Mouse (Mus musculus): ENCODE data around the gene Zfp661. TPM values are rescaled to one million over a fixed set of nuclear protein-coding genes. Genes with fewer than 3 reads are reported as not detected.

The Zfp661 gene
- polyA plus RNA-seq, 1 experiment from 2014 or later, result 3.1 TPM

GRCm38 (mm10) chr2:127588897-127589296 lies 2.0 kb upstream of the Zfp661 start:
- no peak overlapping the region for H3K27ac ChIP-seq (ENCODE audit: low read depth, low read length)
- H3K4me2 ChIP-seq, result no peak overlapping the region
- ATAC-seq (replicated peaks; ENCODE audit: insufficient number of reproducible peaks, low FRiP score, low TSS enrichment), result no peak
- no peak overlapping the region for H3K4me3 ChIP-seq (ENCODE audit: low read depth, low read length)
- H3K36me3 ChIP-seq (ENCODE audit: control insufficient read depth, insufficient read depth, low read length), result peaks cover 5% of the 10 kb centered on the region; the same call in 1 of the 2 replicates
- peaks cover 11% of the 10 kb centered on the region for H3K4me1 ChIP-seq (ENCODE audit: control insufficient read depth, insufficient read depth, low read length)
- WGBS (ENCODE audit: insufficient replicate concordance), result 89% methylated on average over 9 of the region's 9 CpGs
- H3K27me3 ChIP-seq (ENCODE audit: control insufficient read depth, insufficient read depth, low read length), result no peaks in the 10 kb centered on the region
- no peak overlapping the region; the same call in 1 of the 2 replicates for H3K9ac ChIP-seq (ENCODE audit: low read depth, low read length)
- H3K9me3 ChIP-seq (replicated peaks; ENCODE audit: control insufficient read depth, low read length), result no peaks in the 10 kb centered on the region

- peak overlapping the region; percentile 89 for H3K9ac ChIP-seq (ENCODE audit: low read depth, low read length)
- peak overlapping the region; percentile 87 for H3K27ac ChIP-seq (ENCODE audit: low read depth, low read length)
- peaks cover 11% of the 10 kb centered on the region for H3K4me1 ChIP-seq (ENCODE audit: control insufficient read depth, insufficient read depth, low read length)
- peak overlapping the region; percentile 83 for H3K4me2 ChIP-seq
- no peaks in the 10 kb centered on the region for H3K27me3 ChIP-seq (ENCODE audit: control insufficient read depth, insufficient read depth, low read length)
- no peaks in the 10 kb centered on the region for H3K9me3 ChIP-seq (replicated peaks; ENCODE audit: control insufficient read depth, low read length)
- 0% methylated on average over 22 of the region's 22 CpGs for WGBS (ENCODE audit: insufficient replicate concordance)
- H3K4me3 ChIP-seq (ENCODE audit: low read depth, low read length), result peak overlapping the region; percentile 80
- ATAC-seq (replicated peaks; ENCODE audit: insufficient number of reproducible peaks, low FRiP score, low TSS enrichment), result 0 out of 2 replicates have a peak, but pooled peaks have one; percentile 2
- H3K36me3 ChIP-seq (ENCODE audit: control insufficient read depth, insufficient read depth, low read length), result peaks cover 5% of the 10 kb centered on the region; the same call in 1 of the 2 replicates
Observed at GRCm38 (mm10) chr2:127587514-127587844, 585 bp upstream of the Zfp661 start.

- peak overlapping the region; percentile 92 for H3K4me2 ChIP-seq
- H3K9me3 ChIP-seq (replicated peaks; ENCODE audit: control insufficient read depth, low read length), result no peaks in the 10 kb centered on the region
- under 1% methylated on average over 24 of the region's 24 CpGs for WGBS (ENCODE audit: insufficient replicate concordance)
- H3K9ac ChIP-seq (ENCODE audit: low read depth, low read length), result peak overlapping the region; percentile 79
- ATAC-seq (replicated peaks; ENCODE audit: insufficient number of reproducible peaks, low FRiP score, low TSS enrichment), result peak; percentile 80
- H3K4me3 ChIP-seq (ENCODE audit: low read depth, low read length), result peak overlapping the region; percentile 71
- no peaks in the 10 kb centered on the region for H3K36me3 ChIP-seq (ENCODE audit: control insufficient read depth, insufficient read depth, low read length)
- peaks cover 11% of the 10 kb centered on the region for H3K4me1 ChIP-seq (ENCODE audit: control insufficient read depth, insufficient read depth, low read length)
- no peaks in the 10 kb centered on the region for H3K27me3 ChIP-seq (ENCODE audit: control insufficient read depth, insufficient read depth, low read length)
- H3K27ac ChIP-seq (ENCODE audit: low read depth, low read length), result no peak overlapping the region
Observed at GRCm38 (mm10) chr2:127584436-127584858, 2.4 kb downstream of the Zfp661 start.

DNA sequence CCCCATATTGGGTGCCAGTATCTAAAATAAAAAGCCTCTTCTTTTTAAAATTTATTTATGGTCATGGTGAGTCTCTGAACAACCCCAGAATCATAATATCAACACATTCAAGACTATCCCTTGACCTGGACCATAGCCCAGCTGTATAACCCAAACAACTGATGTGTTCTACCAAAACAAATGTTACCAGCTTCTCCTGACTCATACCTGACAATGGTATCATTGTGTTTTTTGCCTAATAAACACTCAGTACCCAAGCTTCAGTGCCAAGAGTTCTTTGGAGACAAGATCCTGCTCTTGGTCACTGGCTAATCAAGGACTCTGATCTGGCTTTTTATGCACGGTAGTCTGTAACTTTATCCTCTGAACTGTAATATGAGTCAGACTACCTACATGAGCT lies 13.6 kb downstream of the Zfp661 start:
- H3K4me1 ChIP-seq (ENCODE audit: control insufficient read depth, insufficient read depth, low read length), result no peaks in the 10 kb centered on the region
- ATAC-seq (replicated peaks; ENCODE audit: insufficient number of reproducible peaks, low FRiP score, low TSS enrichment), result no peak
- H3K36me3 ChIP-seq (ENCODE audit: control insufficient read depth, insufficient read depth, low read length), result peaks cover 11% of the 10 kb centered on the region; the same call in 1 of the 2 replicates
- no peak overlapping the region for H3K27ac ChIP-seq (ENCODE audit: low read depth, low read length)
- H3K4me2 ChIP-seq, result no peak overlapping the region
- H3K9ac ChIP-seq (ENCODE audit: low read depth, low read length), result no peak overlapping the region
- no peak overlapping the region for H3K4me3 ChIP-seq (ENCODE audit: low read depth, low read length)
- H3K27me3 ChIP-seq (ENCODE audit: control insufficient read depth, insufficient read depth, low read length), result no peaks in the 10 kb centered on the region
- H3K9me3 ChIP-seq (replicated peaks; ENCODE audit: control insufficient read depth, low read length), result no peaks in the 10 kb centered on the region
- WGBS (ENCODE audit: insufficient replicate concordance), result 60% methylated on average over 1 of the region's 1 CpGs

DNA sequence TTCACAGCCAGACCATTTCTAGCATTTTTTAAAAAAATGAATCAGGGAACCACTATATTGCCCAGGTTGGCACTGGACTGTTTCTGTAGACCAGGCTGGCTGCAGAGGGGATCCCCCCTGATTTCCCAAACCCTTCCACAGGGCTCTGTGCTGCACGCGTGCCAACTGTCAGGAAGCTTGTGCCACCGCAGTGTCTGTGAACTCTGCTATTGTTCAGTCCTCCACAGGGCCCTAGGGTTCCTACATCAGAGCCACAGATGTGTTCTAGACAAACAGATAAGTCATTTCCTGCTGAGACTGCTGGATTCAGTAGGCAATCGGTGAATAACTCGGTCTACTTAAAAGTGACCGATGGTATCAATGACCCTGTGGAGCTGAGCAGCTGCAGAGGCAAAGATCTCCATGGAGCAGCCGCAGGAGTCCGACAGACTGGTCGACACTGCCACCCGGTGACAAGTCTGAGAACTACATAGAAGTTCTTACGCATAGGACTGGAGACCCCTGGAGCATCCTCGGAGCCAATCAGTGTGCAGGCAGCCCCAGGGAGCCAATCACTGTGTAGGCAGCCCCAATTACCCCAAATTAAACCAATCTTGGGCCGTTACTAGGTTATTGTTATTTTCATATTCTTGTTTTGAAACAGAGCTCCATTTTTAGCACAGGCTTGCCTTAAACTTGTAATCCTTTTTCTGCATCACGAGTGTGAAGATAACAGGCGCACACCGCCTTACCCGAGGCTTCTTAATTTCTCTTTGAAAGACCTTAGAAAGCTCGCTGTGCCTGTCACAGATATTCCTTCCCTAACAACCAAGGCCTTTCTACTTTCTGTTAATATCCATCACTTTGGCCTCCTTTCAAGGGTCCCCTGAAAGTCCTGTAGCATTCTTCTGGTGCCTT lies 27.6 kb downstream of the Zfp661 start:
- no peaks in the 10 kb centered on the region for H3K4me1 ChIP-seq (ENCODE audit: control insufficient read depth, insufficient read depth, low read length)
- WGBS (ENCODE audit: insufficient replicate concordance), result 16% methylated on average over 18 of the region's 18 CpGs
- H3K4me3 ChIP-seq (ENCODE audit: low read depth, low read length), result no peak overlapping the region
- H3K36me3 ChIP-seq (ENCODE audit: control insufficient read depth, insufficient read depth, low read length), result no peaks in the 10 kb centered on the region
- no peak overlapping the region for H3K27ac ChIP-seq (ENCODE audit: low read depth, low read length)
- peak overlapping the region; percentile 40 for H3K4me2 ChIP-seq
- H3K27me3 ChIP-seq (ENCODE audit: control insufficient read depth, insufficient read depth, low read length), result peaks cover under 1% of the 10 kb centered on the region; the same call in 1 of the 2 replicates
- no peak overlapping the region for H3K9ac ChIP-seq (ENCODE audit: low read depth, low read length)
- H3K9me3 ChIP-seq (replicated peaks; ENCODE audit: control insufficient read depth, low read length), result no peaks in the 10 kb centered on the region
- ATAC-seq (replicated peaks; ENCODE audit: insufficient number of reproducible peaks, low FRiP score, low TSS enrichment), result peak; percentile 63; the same call in 1 of the 2 replicates

DNA sequence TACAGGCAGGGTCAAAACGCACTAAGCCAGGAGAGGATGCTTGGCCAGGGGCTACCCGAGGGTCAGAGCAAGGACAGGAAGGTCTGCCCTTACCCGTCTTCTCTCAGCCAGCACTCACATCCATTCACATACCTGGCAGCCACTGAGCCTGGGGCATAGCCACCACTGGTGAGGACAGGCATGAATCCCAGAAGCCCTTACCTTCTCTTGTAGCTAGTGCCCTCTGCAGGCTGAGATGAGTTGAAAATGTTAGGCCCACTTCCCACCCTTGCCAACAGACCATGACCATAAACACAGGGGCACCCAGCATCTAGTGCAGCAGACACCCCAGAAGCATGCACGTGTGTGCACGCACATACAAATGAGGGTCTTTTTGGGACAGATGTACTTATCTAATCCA lies 35.8 kb downstream of the Zfp661 start:
- no peaks in the 10 kb centered on the region; the same call in 1 of the 2 replicates for H3K4me1 ChIP-seq (ENCODE audit: control insufficient read depth, insufficient read depth, low read length)
- 48% methylated on average over 5 of the region's 5 CpGs for WGBS (ENCODE audit: insufficient replicate concordance)
- H3K4me2 ChIP-seq, result no peak overlapping the region
- no peak for ATAC-seq (replicated peaks; ENCODE audit: insufficient number of reproducible peaks, low FRiP score, low TSS enrichment)
- H3K9me3 ChIP-seq (replicated peaks; ENCODE audit: control insufficient read depth, low read length), result no peaks in the 10 kb centered on the region
- 0 out of 2 replicates have a peak, but pooled peaks cover 5% of the 10 kb centered on the region for H3K27me3 ChIP-seq (ENCODE audit: control insufficient read depth, insufficient read depth, low read length)
- no peak overlapping the region for H3K9ac ChIP-seq (ENCODE audit: low read depth, low read length)
- no peaks in the 10 kb centered on the region for H3K36me3 ChIP-seq (ENCODE audit: control insufficient read depth, insufficient read depth, low read length)
- H3K27ac ChIP-seq (ENCODE audit: low read depth, low read length), result no peak overlapping the region
- no peak overlapping the region for H3K4me3 ChIP-seq (ENCODE audit: low read depth, low read length)

DNA sequence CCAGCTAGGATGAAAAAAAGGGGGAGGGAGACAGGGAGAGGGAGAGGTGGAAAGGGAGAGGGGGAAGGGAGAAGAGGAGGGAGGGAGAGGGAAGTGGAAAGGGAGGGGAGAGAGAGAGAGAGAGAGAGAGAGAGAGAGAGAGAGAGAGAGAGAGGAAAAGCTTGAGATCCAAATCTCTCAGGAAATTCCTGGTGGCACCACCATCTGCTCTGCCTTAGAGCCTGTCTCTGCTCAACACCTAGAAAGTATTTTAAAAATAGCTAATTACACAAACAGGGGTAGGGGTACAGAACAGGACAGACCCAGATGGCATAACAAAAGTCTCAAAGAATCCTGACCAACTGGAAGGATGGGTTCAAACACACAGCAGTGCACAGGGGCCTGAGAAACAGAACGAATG lies 36.4 kb downstream of the Zfp661 start:
- no peaks in the 10 kb centered on the region for H3K36me3 ChIP-seq (ENCODE audit: control insufficient read depth, insufficient read depth, low read length)
- H3K4me1 ChIP-seq (ENCODE audit: control insufficient read depth, insufficient read depth, low read length), result no peaks in the 10 kb centered on the region; the same call in 1 of the 2 replicates
- no peak overlapping the region for H3K9ac ChIP-seq (ENCODE audit: low read depth, low read length)
- ATAC-seq (replicated peaks; ENCODE audit: insufficient number of reproducible peaks, low FRiP score, low TSS enrichment), result no peak
- H3K9me3 ChIP-seq (replicated peaks; ENCODE audit: control insufficient read depth, low read length), result no peaks in the 10 kb centered on the region
- no peak overlapping the region for H3K4me2 ChIP-seq
- H3K27me3 ChIP-seq (ENCODE audit: control insufficient read depth, insufficient read depth, low read length), result 0 out of 2 replicates have a peak, but pooled peaks cover 5% of the 10 kb centered on the region
- WGBS (ENCODE audit: insufficient replicate concordance), result 60% methylated on average over 1 of the region's 1 CpGs
- H3K27ac ChIP-seq (ENCODE audit: low read depth, low read length), result no peak overlapping the region
- H3K4me3 ChIP-seq (ENCODE audit: low read depth, low read length), result no peak overlapping the region

- Histone ChIP-seq H3K27me3 (ENCODE audit: control insufficient read depth, insufficient read depth, low read length) (0 out of 2 replicates have a peak, but pooled peaks cover 5% of the 10 kb centered on the region), H3K4me3 (ENCODE audit: low read depth, low read length) (no peak overlapping the region), H3K4me2 (no peak overlapping the region), H3K9ac (ENCODE audit: low read depth, low read length) (no peak overlapping the region), H3K4me1 (ENCODE audit: control insufficient read depth, insufficient read depth, low read length) (no peaks in the 10 kb centered on the region; the same call in 1 of the 2 replicates), H3K36me3 (ENCODE audit: control insufficient read depth, insufficient read depth, low read length) (no peaks in the 10 kb centered on the region), H3K9me3 (replicated peaks; ENCODE audit: control insufficient read depth, low read length) (no peaks in the 10 kb centered on the region), H3K27ac (ENCODE audit: low read depth, low read length) (no peak overlapping the region)
- ATAC-seq (replicated peaks; ENCODE audit: insufficient number of reproducible peaks, low FRiP score, low TSS enrichment), result no peak
Observed at GRCm38 (mm10) chr2:127549711-127550110, 37.2 kb downstream of the Zfp661 start.
